Mouse (Mus musculus): ENCODE measurements at regions not wholly inside any gene's neighbourhood (a gene's known extent, or its start where the extent isn't known, plus 50 kb on each side); places are given as distances from the start of the nearest gene placed in this dataset.

DNA sequence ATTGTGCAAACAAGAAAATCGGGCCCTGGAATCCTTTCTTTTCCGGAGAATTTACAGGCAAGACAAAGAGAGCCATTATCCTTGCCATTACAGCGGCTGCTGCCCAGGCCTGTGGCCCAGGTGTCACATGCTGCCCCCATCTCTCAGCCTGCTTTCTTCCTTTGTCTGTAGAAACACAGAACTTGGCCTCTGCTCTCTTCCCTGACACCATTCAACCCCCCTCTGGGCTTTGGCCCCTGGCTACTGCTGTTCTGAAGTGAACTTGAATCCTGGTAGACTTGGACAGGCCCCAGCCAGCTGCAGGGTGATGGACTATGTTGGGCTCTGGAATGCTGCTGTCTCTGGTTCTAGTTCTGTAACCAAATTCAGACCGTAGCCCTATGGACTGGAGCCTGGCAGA, 299.3 kb downstream of the Gm49356 start:
- TF ChIP-seq CTCF (IDR thresholded peaks at IDR 0.05; ENCODE audit: low read depth, low read length) (no peak), POLR2A (IDR thresholded peaks at IDR 0.05; ENCODE audit: extremely low read depth, insufficient read depth, low read length) (no peak)

All from liver, adult 2 months (tissue).